Mouse (Mus musculus) liver, embryonic 12.5 days (tissue): ENCODE measurements at regions not wholly inside any gene's neighbourhood (a gene's known extent, or its start where the extent isn't known, plus 50 kb on each side); places are given as distances from the start of the nearest gene placed in this dataset.

ENCODE experiments used
- ATAC-seq: fragments of 200-750 bp; cut with Nextera tagmentation; 2 replicates; pipeline ENCODE4 v1.8.0; 2017; ENCODE audit warnings: moderate number of reproducible peaks, mild to moderate bottlenecking, moderate library complexity
- H3K27ac ChIP-seq: fragments of 300-500 bp; sonication (generic); 2 replicates; pipeline ENCODE4 v1.5.1; 2016; ENCODE audit warnings: mild to moderate bottlenecking
- H3K27me3 ChIP-seq: fragments of 300-500 bp; sonication (generic); replicated peaks from 2 replicates; pipeline ENCODE4 v1.6.1; 2016; ENCODE audit warnings: mild to moderate bottlenecking, moderate library complexity
- H3K36me3 ChIP-seq: fragments of 300-500 bp; sonication (generic); 2 replicates; pipeline ENCODE4 v1.6.1; 2016; ENCODE audit warnings: mild to moderate bottlenecking, moderate library complexity
- H3K4me1 ChIP-seq: fragments of 300-500 bp; sonication (generic); 2 replicates; pipeline ENCODE4 v1.6.1; 2016
- H3K4me2 ChIP-seq: fragments of 300-500 bp; sonication (generic); 2 replicates; pipeline ENCODE4 v1.6.1; 2016; ENCODE audit warnings: mild to moderate bottlenecking, moderate library complexity
- H3K4me3 ChIP-seq: fragments of 300-500 bp; sonication (generic); 2 replicates; pipeline ENCODE4 v1.5.1; 2016; ENCODE audit warnings: mild to moderate bottlenecking, moderate library complexity
- H3K9ac ChIP-seq: fragments of 300-500 bp; sonication (generic); 2 replicates; pipeline ENCODE4 v1.6.1; 2016; ENCODE audit warnings: mild to moderate bottlenecking, moderate library complexity
- H3K9me3 ChIP-seq: fragments of 300-500 bp; sonication (generic); replicated peaks from 2 replicates; pipeline ENCODE4 v1.6.1; 2016; ENCODE audit warnings: mild to moderate bottlenecking, moderate library complexity
- WGBS: fragments of 180-500 bp; shearing (Covaris S2); methylation state at CpG from one replicate; pipeline ENCODE4 v1.1.7; 2016; ENCODE audit not compliant: insufficient replicate concordance; 5-methylcytosine and 5-hydroxymethylcytosine counted together

GRCm38 (mm10) chr5:111810079-111810808 is 76.5 kb downstream of the Gm26897 start:
- H3K36me3 ChIP-seq = no peaks in the 10 kb centered on the region
- H3K27ac ChIP-seq = no peak overlapping the region
- H3K9me3 ChIP-seq = no peaks in the 10 kb centered on the region
- WGBS = 28% methylated on average over 7 of the region's 7 CpGs
- no peaks in the 10 kb centered on the region for H3K4me1 ChIP-seq
- H3K27me3 ChIP-seq = no peaks in the 10 kb centered on the region
- H3K9ac ChIP-seq = no peak overlapping the region
- ATAC-seq = no peak
- no peak overlapping the region for H3K4me3 ChIP-seq
- no peak overlapping the region for H3K4me2 ChIP-seq

- no peak for ATAC-seq
- Histone ChIP-seq H3K9me3 (no peaks in the 10 kb centered on the region), H3K4me2 (no peak overlapping the region), H3K27me3 (no peaks in the 10 kb centered on the region), H3K27ac (no peak overlapping the region), H3K4me3 (no peak overlapping the region), H3K4me1 (no peaks in the 10 kb centered on the region), H3K36me3 (no peaks in the 10 kb centered on the region), H3K9ac (no peak overlapping the region)
- WGBS = 54% methylated on average over 6 of the region's 7 CpGs
These were observed 78.9 kb downstream of the Gm26897 start for GRCm38 (mm10) chr5:111812581-111812980.

- Histone ChIP-seq H3K27ac (no peak overlapping the region), H3K27me3 (no peaks in the 10 kb centered on the region), H3K9ac (no peak overlapping the region), H3K4me3 (no peak overlapping the region), H3K9me3 (no peaks in the 10 kb centered on the region), H3K36me3 (no peaks in the 10 kb centered on the region), H3K4me2 (no peak overlapping the region), H3K4me1 (no peaks in the 10 kb centered on the region)
- ATAC-seq = no peak
- 64% methylated on average over 6 of the region's 6 CpGs for WGBS
These were observed 79.5 kb downstream of the Gm26897 start for GRCm38 (mm10) chr5:111813090-111813753.

- Histone ChIP-seq H3K4me2 (no peak overlapping the region), H3K9me3 (no peaks in the 10 kb centered on the region), H3K9ac (no peak overlapping the region), H3K4me1 (no peaks in the 10 kb centered on the region), H3K4me3 (no peak overlapping the region), H3K27me3 (no peaks in the 10 kb centered on the region), H3K36me3 (no peaks in the 10 kb centered on the region), H3K27ac (no peak overlapping the region)
- 40% methylated on average over 20 of the region's 20 CpGs for WGBS
- no peak for ATAC-seq
These were observed 81.4 kb downstream of the Gm26897 start for GRCm38 (mm10) chr5:111814893-111815760.

- no peak overlapping the region for H3K9ac ChIP-seq
- H3K27ac ChIP-seq = no peak overlapping the region
- H3K4me2 ChIP-seq = no peak overlapping the region
- no peaks in the 10 kb centered on the region for H3K4me1 ChIP-seq
- 79% methylated on average over 9 of the region's 9 CpGs for WGBS
- ATAC-seq = no peak
- H3K4me3 ChIP-seq = no peak overlapping the region
- H3K27me3 ChIP-seq = 0 out of 2 replicates have a peak, but pooled peaks cover 3% of the 10 kb centered on the region
- H3K36me3 ChIP-seq = no peaks in the 10 kb centered on the region
- no peaks in the 10 kb centered on the region for H3K9me3 ChIP-seq
These were observed 87.2 kb downstream of the Gm26897 start for GRCm38 (mm10) chr5:111820963-111821362.

- Histone ChIP-seq H3K4me2 (no peak overlapping the region), H3K9ac (no peak overlapping the region), H3K9me3 (no peaks in the 10 kb centered on the region), H3K4me1 (no peaks in the 10 kb centered on the region), H3K4me3 (no peak overlapping the region), H3K27ac (no peak overlapping the region), H3K27me3 (0 out of 2 replicates have a peak, but pooled peaks cover 3% of the 10 kb centered on the region), H3K36me3 (no peaks in the 10 kb centered on the region)
- ATAC-seq = no peak
These were observed 89.2 kb downstream of the Gm26897 start for GRCm38 (mm10) chr5:111822882-111823281.

GRCm38 (mm10) chr5:111823420-111823819 is 89.7 kb downstream of the Gm26897 start:
- 0 out of 2 replicates have a peak, but pooled peaks cover 3% of the 10 kb centered on the region for H3K27me3 ChIP-seq
- no peaks in the 10 kb centered on the region for H3K4me1 ChIP-seq
- H3K4me3 ChIP-seq = no peak overlapping the region
- no peak for ATAC-seq
- H3K36me3 ChIP-seq = no peaks in the 10 kb centered on the region
- H3K9ac ChIP-seq = no peak overlapping the region
- no peak overlapping the region for H3K27ac ChIP-seq
- no peaks in the 10 kb centered on the region for H3K9me3 ChIP-seq
- 39% methylated on average over 4 of the region's 4 CpGs for WGBS
- H3K4me2 ChIP-seq = no peak overlapping the region

GRCm38 (mm10) chr5:111823842-111824241 is 90.1 kb downstream of the Gm26897 start:
- H3K4me1 ChIP-seq = no peaks in the 10 kb centered on the region
- H3K4me2 ChIP-seq = no peak overlapping the region
- H3K36me3 ChIP-seq = no peaks in the 10 kb centered on the region
- H3K9ac ChIP-seq = no peak overlapping the region
- H3K27me3 ChIP-seq = 0 out of 2 replicates have a peak, but pooled peaks cover 3% of the 10 kb centered on the region
- no peak overlapping the region for H3K27ac ChIP-seq
- H3K9me3 ChIP-seq = no peaks in the 10 kb centered on the region
- no peak overlapping the region for H3K4me3 ChIP-seq
- 32% methylated on average over 5 of the region's 5 CpGs for WGBS
- ATAC-seq = no peak

GRCm38 (mm10) chr5:111824600-111825130 is 90.9 kb downstream of the Gm26897 start:
- Histone ChIP-seq H3K4me2 (no peak overlapping the region), H3K9me3 (no peaks in the 10 kb centered on the region), H3K9ac (no peak overlapping the region), H3K4me1 (no peaks in the 10 kb centered on the region), H3K27ac (no peak overlapping the region), H3K36me3 (no peaks in the 10 kb centered on the region), H3K4me3 (no peak overlapping the region), H3K27me3 (0 out of 2 replicates have a peak, but pooled peaks cover 3% of the 10 kb centered on the region)
- 35% methylated on average over 4 of the region's 4 CpGs for WGBS
- ATAC-seq = no peak

GRCm38 (mm10) chr5:111829891-111830290 is 96.2 kb downstream of the Gm26897 start:
- H3K4me1 ChIP-seq = no peaks in the 10 kb centered on the region
- no peak overlapping the region for H3K27ac ChIP-seq
- 77% methylated on average over 6 of the region's 6 CpGs for WGBS
- no peak for ATAC-seq
- 0 out of 2 replicates have a peak, but pooled peaks cover 5% of the 10 kb centered on the region for H3K27me3 ChIP-seq
- no peaks in the 10 kb centered on the region for H3K9me3 ChIP-seq
- no peaks in the 10 kb centered on the region for H3K36me3 ChIP-seq
- H3K9ac ChIP-seq = no peak overlapping the region
- no peak overlapping the region for H3K4me2 ChIP-seq
- no peak overlapping the region for H3K4me3 ChIP-seq

GRCm38 (mm10) chr5:111835737-111836667 is 102.3 kb downstream of the Gm26897 start:
- Histone ChIP-seq H3K4me3 (no peak overlapping the region), H3K9ac (no peak overlapping the region), H3K27me3 (peaks cover 19% of the 10 kb centered on the region; the same call in 1 of the 2 replicates), H3K27ac (no peak overlapping the region), H3K36me3 (no peaks in the 10 kb centered on the region), H3K4me2 (peak overlapping the region; percentile 8; the same call in 1 of the 2 replicates), H3K9me3 (no peaks in the 10 kb centered on the region), H3K4me1 (no peaks in the 10 kb centered on the region)
- no peak for ATAC-seq
- 42% methylated on average over 17 of the region's 17 CpGs for WGBS
